Mouse (Mus musculus) liver, postnatal 0 days (tissue): Measurements from ENCODE around the gene Usp5. TPM values are rescaled to one million over a fixed set of nuclear protein-coding genes. Genes with fewer than 3 reads are reported as not detected.

Source experiments
- ATAC-seq: fragments of 200-750 bp; cut with Nextera tagmentation; 2 replicates; pipeline ENCODE4 v1.8.0; 2017; ENCODE audit warnings: mild to moderate bottlenecking, moderate library complexity
- DNase-seq: peaks from one replicate; pipeline ENCODE4 v3.0.0-alpha.2; 2016
- H3K27ac ChIP-seq: fragments of 300-500 bp; sonication (generic); 2 replicates; pipeline ENCODE4 v1.5.1; 2014; ENCODE audit warnings: antibody characterized with exemption, moderate library complexity, mild to moderate bottlenecking, low read depth
- H3K27me3 ChIP-seq: fragments of 300-500 bp; sonication (generic); 2 replicates; pipeline ENCODE4 v1.6.1; 2014; ENCODE audit warnings: low read length, control low read depth, mixed read lengths; ENCODE audit not compliant: insufficient read depth
- H3K36me3 ChIP-seq: fragments of 300-500 bp; sonication (generic); replicated peaks from 2 replicates; pipeline ENCODE4 v1.6.1; 2014; ENCODE audit warnings: mild to moderate bottlenecking, control low read depth, low read length, moderate library complexity, mixed read lengths; ENCODE audit not compliant: insufficient read depth
- H3K4me1 ChIP-seq: fragments of 300-500 bp; sonication (generic); 2 replicates; pipeline ENCODE4 v1.6.1; 2014; ENCODE audit warnings: antibody characterized with exemption, mild to moderate bottlenecking, control low read depth; ENCODE audit not compliant: insufficient read depth
- H3K4me2 ChIP-seq: fragments of 300-500 bp; sonication (generic); 2 replicates; pipeline ENCODE4 v1.6.1; 2014; ENCODE audit warnings: low read depth, mild to moderate bottlenecking, low read length, moderate library complexity, mixed read lengths
- H3K4me3 ChIP-seq: fragments of 300-500 bp; sonication (generic); 2 replicates; pipeline ENCODE4 v1.5.1; 2014; ENCODE audit warnings: low read depth, low read length
- H3K9ac ChIP-seq: fragments of 300-500 bp; sonication (generic); replicated peaks from 2 replicates; pipeline ENCODE4 v1.6.1; 2014; ENCODE audit warnings: mild to moderate bottlenecking, moderate library complexity
- H3K9me3 ChIP-seq: fragments of 300-500 bp; sonication (generic); 2 replicates; pipeline ENCODE4 v1.6.1; 2016; ENCODE audit warnings: mild to moderate bottlenecking, control low read depth, low read length, mixed read lengths
- CTCF ChIP-seq: sonication (generic); IDR thresholded peaks from 2 replicates; pipeline ENCODE4 v1.5.1; 2016; ENCODE audit warnings: antibody characterized with exemption, low read depth
- EP300 ChIP-seq: IDR thresholded peaks from 2 replicates; pipeline ENCODE4 v1.6.1; 2016; ENCODE audit warnings: antibody characterized with exemption, low read depth, mild to moderate bottlenecking
- WGBS: fragments of 180-500 bp; shearing (Covaris S2); extraction: QIAGEN DNeasy Blood & Tissue Kit; methylation state at CpG from one replicate; pipeline ENCODE4 v1.1.7; 2014; ENCODE audit not compliant: insufficient replicate concordance; 5-methylcytosine and 5-hydroxymethylcytosine counted together
- polyA plus RNA-seq: library from polyadenylated mRNA; unstranded; fragments of >200 nt; fragmentation: Nextera tagmentation; extraction: Ambion mirVana; gene quantifications from 2 replicates; pipeline ENCODE4 v1.2.1, GENCODE M21; 2015

Gene Usp5
- polyA plus RNA-seq, 1 experiment from 2014 or later: 36.6 TPM

DNA sequence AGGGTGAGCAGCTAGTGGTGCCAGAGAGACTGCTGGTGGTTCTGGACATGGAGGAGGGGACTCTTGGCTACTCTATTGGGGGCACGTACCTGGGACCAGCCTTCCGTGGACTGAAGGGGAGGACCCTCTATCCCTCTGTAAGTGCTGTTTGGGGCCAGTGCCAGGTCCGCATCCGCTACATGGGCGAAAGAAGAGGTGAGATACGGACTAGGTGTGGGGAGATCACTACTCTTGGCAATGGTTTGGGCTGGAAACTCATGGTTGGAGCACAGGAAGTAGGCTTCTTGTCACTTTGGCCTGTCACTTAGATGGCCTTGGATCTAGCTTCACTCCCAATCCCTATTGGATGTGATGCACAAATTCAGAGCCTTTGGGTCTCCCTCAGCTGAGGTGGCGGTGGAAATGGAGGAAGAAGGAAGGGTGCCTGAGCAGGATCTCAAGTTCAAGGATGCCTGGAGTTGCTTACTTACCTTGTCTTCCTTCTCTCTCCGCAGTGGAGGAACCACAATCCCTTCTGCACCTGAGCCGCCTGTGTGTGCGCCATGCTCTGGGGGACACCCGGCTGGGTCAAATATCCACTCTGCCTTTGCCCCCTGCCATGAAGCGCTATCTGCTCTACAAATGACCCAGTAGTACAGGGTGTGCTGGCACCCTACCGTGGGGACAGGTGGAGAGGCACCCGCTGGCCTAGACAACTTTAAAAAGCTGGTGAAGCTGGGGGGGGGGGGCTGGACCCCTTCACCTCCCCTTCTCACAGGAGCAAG, 19.3 kb downstream of the Usp5 start:
- ATAC-seq: no peak
- no peaks in the 10 kb centered on the region for H3K27me3 ChIP-seq
- WGBS: 48% methylated on average over 14 of the region's 14 CpGs

DNA sequence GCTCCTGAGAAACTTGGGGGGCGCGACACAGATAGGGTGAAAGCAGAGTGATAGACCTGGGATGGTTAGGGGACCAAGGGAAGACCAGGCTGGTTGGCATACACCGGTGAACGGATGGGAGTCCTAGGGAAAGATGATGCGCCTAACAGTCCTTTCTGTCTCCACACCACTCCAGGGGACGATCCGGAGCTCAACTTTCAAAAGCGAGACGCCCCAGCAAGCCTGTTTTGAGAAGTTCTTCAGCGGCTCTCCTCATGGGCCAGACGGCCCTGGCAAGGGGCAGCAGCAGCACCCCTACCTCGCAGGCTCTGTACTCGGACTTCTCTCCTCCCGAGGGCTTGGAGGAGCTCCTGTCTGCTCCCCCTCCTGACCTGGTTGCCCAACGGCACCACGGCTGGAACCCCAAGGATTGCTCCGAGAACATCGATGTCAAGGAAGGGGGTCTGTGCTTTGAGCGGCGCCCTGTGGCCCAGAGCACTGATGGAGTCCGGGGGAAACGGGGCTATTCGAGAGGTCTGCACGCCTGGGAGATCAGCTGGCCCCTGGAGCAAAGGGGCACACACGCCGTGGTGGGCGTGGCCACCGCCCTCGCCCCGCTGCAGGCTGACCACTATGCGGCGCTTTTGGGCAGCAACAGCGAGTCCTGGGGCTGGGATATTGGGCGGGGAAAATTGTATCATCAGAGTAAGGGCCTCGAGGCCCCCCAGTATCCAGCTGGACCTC, 20.1 kb downstream of the Usp5 start:
- DNase-seq (peak; percentile 90), ATAC-seq (peak; percentile 33)
- Histone ChIP-seq H3K9me3 (no peaks in the 10 kb centered on the region), H3K27me3 (no peaks in the 10 kb centered on the region), H3K4me3 (peak overlapping the region; percentile 88), H3K4me1 (peaks cover 47% of the 10 kb centered on the region), H3K4me2 (peak overlapping the region; percentile 98), H3K27ac (peak overlapping the region; percentile 95), H3K9ac (peak overlapping the region; percentile 83), H3K36me3 (peaks cover 20% of the 10 kb centered on the region)
- WGBS: 1% methylated on average over 35 of the region's 35 CpGs
- peak; percentile 94 for TF ChIP-seq CTCF
- TF ChIP-seq EP300: no peak

More for the DNA sequence above, 19.3 kb downstream of the Usp5 start:
- peak overlapping the region; percentile 88 for H3K4me3 ChIP-seq
- H3K4me2 ChIP-seq: peak overlapping the region; percentile 98
- H3K9me3 ChIP-seq: no peaks in the 10 kb centered on the region
- H3K27ac ChIP-seq: peak overlapping the region; percentile 95
- DNase-seq: no peak
- peaks cover 20% of the 10 kb centered on the region for H3K36me3 ChIP-seq
- H3K4me1 ChIP-seq: peaks cover 54% of the 10 kb centered on the region
- H3K9ac ChIP-seq: peak overlapping the region; percentile 83
- TF ChIP-seq CTCF: no peak

- Histone ChIP-seq H3K36me3 (peaks cover 20% of the 10 kb centered on the region), H3K4me3 (peak within 1 kb of the TSS; percentile 88), H3K9me3 (no peaks in the 10 kb centered on the region), H3K27me3 (no peaks in the 10 kb centered on the region), H3K9ac (peak within 1 kb of the TSS; percentile 83), H3K4me1 (peaks cover 46% of the 10 kb centered on the region), H3K4me2 (peak within 1 kb of the TSS; percentile 98), H3K27ac (peak within 1 kb of the TSS; percentile 95)
- peak; percentile 81 for DNase-seq
- TF ChIP-seq CTCF (no peak), EP300 (no peak)
- 4% methylated on average over 29 of the region's 29 CpGs for WGBS
- ATAC-seq: peak; percentile 53
Measured at GRCm38 (mm10) chr6:124808358-124809012, 20.8 kb downstream of the Usp5 start, which contains the start of gene Spsb2. Gene Spsb2, plus strand, starts transcription at chr6:124808661.

DNA sequence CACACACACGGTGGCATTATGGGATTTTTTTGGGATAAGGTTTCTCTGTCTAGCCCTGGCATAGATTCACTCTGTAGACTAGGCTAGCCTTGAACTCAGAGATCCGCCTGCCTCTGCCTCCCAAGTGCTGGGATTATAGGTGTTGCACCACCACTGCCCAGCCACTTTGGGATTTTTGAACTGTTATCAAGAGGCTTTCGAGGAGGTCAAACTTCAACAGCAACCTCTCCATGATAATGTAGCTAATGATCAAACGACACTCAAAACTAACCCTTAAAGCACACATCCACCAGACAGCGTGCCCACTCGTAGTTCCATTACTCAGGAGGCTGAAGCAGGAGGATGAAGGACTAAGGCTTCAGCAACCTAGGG, 21.3 kb downstream of the Usp5 start:
- no peak for TF ChIP-seq CTCF
- no peak for TF ChIP-seq EP300
- Histone ChIP-seq H3K9me3 (no peaks in the 10 kb centered on the region), H3K4me3 (peak overlapping the region; percentile 88), H3K9ac (peak overlapping the region; percentile 83; the same call in 1 of the 2 replicates), H3K36me3 (peaks cover 20% of the 10 kb centered on the region), H3K27ac (peak overlapping the region; percentile 95), H3K4me1 (peaks cover 43% of the 10 kb centered on the region), H3K27me3 (no peaks in the 10 kb centered on the region), H3K4me2 (peak overlapping the region; percentile 98)
- ATAC-seq (no peak), DNase-seq (no peak)
- 54% methylated on average over 6 of the region's 6 CpGs for WGBS

DNA sequence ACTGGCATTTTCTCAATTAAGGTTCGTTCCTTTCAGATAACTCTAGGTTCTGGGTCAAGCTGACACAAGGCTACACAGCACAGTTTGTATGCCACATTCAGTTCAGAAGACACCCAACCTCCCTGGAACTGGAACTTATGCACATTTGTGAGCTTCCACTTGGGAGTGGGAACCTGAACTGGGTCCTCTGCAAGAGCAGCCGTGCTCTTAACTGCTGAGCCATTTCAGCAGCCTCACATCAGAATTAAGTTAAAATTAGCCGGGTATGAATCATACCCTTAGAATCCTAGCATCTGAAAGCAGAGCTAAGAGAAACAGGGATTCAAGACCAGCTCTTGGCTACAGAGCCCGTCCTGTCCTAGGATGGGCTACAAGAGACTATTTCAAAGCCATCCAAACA, 21.9 kb downstream of the Usp5 start:
- WGBS: 77% methylated on average over 4 of the region's 4 CpGs
- no peaks in the 10 kb centered on the region for H3K27me3 ChIP-seq
- H3K4me3 ChIP-seq: no peak overlapping the region
- ATAC-seq (no peak), DNase-seq (no peak)
- peaks cover 18% of the 10 kb centered on the region for H3K36me3 ChIP-seq
- no peak overlapping the region for H3K4me2 ChIP-seq
- TF ChIP-seq CTCF (no peak), EP300 (no peak)
- H3K9me3 ChIP-seq: no peaks in the 10 kb centered on the region
- H3K27ac ChIP-seq: 0 out of 2 replicates have a peak overlapping the region, but pooled peaks have one; percentile 16
- peaks cover 40% of the 10 kb centered on the region for H3K4me1 ChIP-seq
- H3K9ac ChIP-seq: no peak overlapping the region
